Mouse (Mus musculus) heart, embryonic 10.5 days (tissue): Measurements from ENCODE around the gene Rnft2. TPM values are rescaled to one million over a fixed set of nuclear protein-coding genes. Genes with fewer than 3 reads are reported as not detected.

Experiments
- DNase-seq: peaks from one replicate; pipeline ENCODE4 v3.0.0-alpha.2; 2017; ENCODE audit warnings: low spot score
- H3K27ac ChIP-seq: fragments of 300-500 bp; sonication (generic); 2 replicates; pipeline ENCODE4 v1.5.1; 2016; ENCODE audit warnings: mild to moderate bottlenecking
- H3K27me3 ChIP-seq: fragments of 300-500 bp; sonication (generic); 2 replicates; pipeline ENCODE4 v1.6.1; 2016; ENCODE audit warnings: mild to moderate bottlenecking; ENCODE audit not compliant: poor library complexity, insufficient read depth, severe bottlenecking
- H3K36me3 ChIP-seq: fragments of 300-500 bp; sonication (generic); 2 replicates; pipeline ENCODE4 v1.6.1; 2016; ENCODE audit warnings: mild to moderate bottlenecking, moderate library complexity
- H3K4me1 ChIP-seq: fragments of 300-500 bp; sonication (generic); 2 replicates; pipeline ENCODE4 v1.6.1; 2016; ENCODE audit warnings: mild to moderate bottlenecking
- H3K4me3 ChIP-seq: fragments of 300-500 bp; sonication (generic); 2 replicates; pipeline ENCODE4 v1.5.1; 2016; ENCODE audit warnings: mild to moderate bottlenecking, moderate library complexity
- H3K9me3 ChIP-seq: fragments of 300-500 bp; sonication (generic); 2 replicates; pipeline ENCODE4 v1.6.1; 2016; ENCODE audit warnings: mild to moderate bottlenecking, moderate library complexity
- WGBS: fragments of 180-500 bp; shearing (Covaris S2); methylation state at CpG from one replicate; pipeline ENCODE4 v1.1.7; 2016; 5-methylcytosine and 5-hydroxymethylcytosine counted together
- polyA plus RNA-seq: library from polyadenylated mRNA; unstranded; fragments of >200 nt; fragmentation: Nextera tagmentation; extraction: Ambion mirVana; gene quantifications from 2 replicates; pipeline ENCODE4 v1.2.1, GENCODE M21; 2016

Rnft2 gene
- polyA plus RNA-seq, 1 experiment from 2014 or later, result 3.7 TPM

DNA sequence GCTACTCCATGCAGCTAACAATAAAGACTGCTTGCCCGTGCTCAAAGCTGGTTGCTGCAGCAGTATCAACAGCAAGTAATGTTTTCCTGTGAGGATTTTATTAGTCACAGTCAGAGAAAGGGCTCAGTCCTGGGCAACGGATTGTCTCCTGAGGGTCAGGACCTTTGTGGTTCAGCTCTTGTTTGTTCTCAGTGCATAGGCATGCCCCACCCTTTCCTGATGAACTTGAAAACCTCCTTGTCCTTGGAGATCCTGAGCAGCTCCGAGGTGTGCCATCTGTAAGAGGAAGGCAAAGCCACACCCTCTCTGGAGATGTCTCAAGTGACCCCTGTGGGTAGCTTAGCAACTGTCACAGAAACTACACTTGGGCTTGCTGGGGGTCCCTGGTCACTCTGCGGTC is 84.2 kb downstream of the Rnft2 start:
- WGBS, result 47% methylated on average over 4 of the region's 4 CpGs
- Histone ChIP-seq H3K27me3 (peaks cover 55% of the 10 kb centered on the region), H3K9me3 (no peaks in the 10 kb centered on the region), H3K4me1 (peaks cover 6% of the 10 kb centered on the region; the same call in 1 of the 2 replicates), H3K27ac (no peak overlapping the region), H3K36me3 (no peaks in the 10 kb centered on the region), H3K4me3 (no peak overlapping the region)
- DNase-seq, result no peak

- Histone ChIP-seq H3K27me3 (peaks cover 23% of the 10 kb centered on the region), H3K9me3 (no peaks in the 10 kb centered on the region)
- 23% methylated on average over 4 of the region's 4 CpGs for WGBS
Observed at GRCm38 (mm10) chr5:118156976-118157375, 87.9 kb downstream of the Rnft2 start.

DNA sequence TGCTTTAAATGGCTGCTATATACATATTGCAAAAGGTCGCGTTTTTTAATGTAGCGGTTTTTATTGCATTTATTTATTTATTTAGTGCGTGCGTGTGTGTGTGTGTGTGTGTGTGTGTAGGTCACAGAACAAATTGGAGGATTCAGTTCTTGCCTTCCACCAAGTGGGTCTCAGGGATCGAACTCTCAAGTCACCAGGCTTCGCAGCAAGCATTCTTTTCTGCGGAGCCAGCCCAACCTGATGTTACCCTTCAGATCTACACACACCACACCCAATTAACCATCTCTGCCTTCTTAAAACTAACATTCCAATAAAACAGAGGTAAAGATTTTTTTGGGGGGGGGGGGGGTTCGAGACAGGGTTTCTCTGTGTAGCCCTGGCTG is 89.4 kb downstream of the Rnft2 start:
- 22% methylated on average over 9 of the region's 9 CpGs for WGBS
- Histone ChIP-seq H3K4me1 (peaks cover 30% of the 10 kb centered on the region), H3K36me3 (peaks cover 21% of the 10 kb centered on the region), H3K9me3 (no peaks in the 10 kb centered on the region), H3K4me3 (peak overlapping the region; percentile 100), H3K27me3 (peaks cover 8% of the 10 kb centered on the region; the same call in 1 of the 2 replicates), H3K27ac (peak overlapping the region; percentile 95)
- no peak for DNase-seq

More at GRCm38 (mm10) chr5:118156976-118157375, 87.9 kb downstream of the Rnft2 start:
- Histone ChIP-seq H3K27ac (0 out of 2 replicates have a peak overlapping the region, but pooled peaks have one; percentile 24), H3K4me3 (no peak overlapping the region), H3K4me1 (peaks cover 30% of the 10 kb centered on the region), H3K36me3 (peaks cover 15% of the 10 kb centered on the region)
- peak; percentile 82 for DNase-seq

DNA sequence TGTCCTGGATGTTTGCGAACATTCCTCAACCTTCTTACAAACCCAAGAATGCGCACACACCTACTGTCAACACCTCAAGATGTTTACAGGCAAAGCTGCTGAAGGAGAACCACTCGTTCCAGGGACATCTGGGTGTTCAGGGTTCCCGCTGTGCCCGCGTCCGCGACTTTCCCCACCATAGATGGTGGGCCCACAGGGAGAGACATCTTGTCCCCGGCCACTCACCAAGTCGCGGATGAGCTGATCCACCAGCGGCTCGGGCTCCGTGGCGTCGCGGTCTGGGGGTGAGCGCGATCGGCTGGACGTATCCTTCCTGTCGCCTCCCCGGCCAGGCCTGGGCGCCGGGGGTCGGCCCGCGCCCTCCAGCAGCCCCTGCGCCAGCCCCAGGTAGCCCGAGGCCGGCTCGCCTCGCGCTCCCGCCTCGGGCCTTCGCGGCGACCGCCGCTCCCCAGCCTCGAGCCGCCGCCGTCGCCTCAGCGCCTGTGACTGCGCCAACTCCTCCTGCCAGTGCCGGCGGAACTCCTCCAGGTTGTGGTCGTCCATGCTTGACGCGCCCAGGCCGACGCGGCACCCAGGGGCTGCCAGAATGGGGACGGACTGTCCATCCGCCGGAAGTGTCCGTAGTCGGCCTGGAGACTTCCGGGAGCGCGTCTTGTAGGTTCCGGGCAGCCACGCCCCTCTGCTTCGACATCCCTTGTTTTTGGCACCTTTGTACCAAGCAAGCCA is 89.9 kb downstream of the Rnft2 start, which contains the start of gene Fbxw8:
Gene Fbxw8, minus strand, starts transcription at position 626 of the 726 bp plus-strand sequence.
- H3K4me3 ChIP-seq, result peak within 1 kb of the TSS; percentile 100
- H3K4me1 ChIP-seq, result peaks cover 34% of the 10 kb centered on the region
- peak within 1 kb of the TSS; percentile 95 for H3K27ac ChIP-seq
- H3K27me3 ChIP-seq, result peaks cover 4% of the 10 kb centered on the region; the same call in 1 of the 2 replicates
- peak; percentile 93 for DNase-seq
- WGBS, result under 1% methylated on average over 67 of the region's 67 CpGs
- H3K36me3 ChIP-seq, result peaks cover 21% of the 10 kb centered on the region
- H3K9me3 ChIP-seq, result no peaks in the 10 kb centered on the region

- Histone ChIP-seq H3K27me3 (no peaks in the 10 kb centered on the region), H3K9me3 (no peaks in the 10 kb centered on the region), H3K4me1 (peaks cover 70% of the 10 kb centered on the region), H3K27ac (no peak overlapping the region), H3K36me3 (peaks cover 27% of the 10 kb centered on the region), H3K4me3 (no peak overlapping the region)
- 59% methylated on average over 3 of the region's 3 CpGs for WGBS
- peak; percentile 75 for DNase-seq
Observed at GRCm38 (mm10) chr5:118149711-118150110, 95.2 kb downstream of the Rnft2 start.

DNA sequence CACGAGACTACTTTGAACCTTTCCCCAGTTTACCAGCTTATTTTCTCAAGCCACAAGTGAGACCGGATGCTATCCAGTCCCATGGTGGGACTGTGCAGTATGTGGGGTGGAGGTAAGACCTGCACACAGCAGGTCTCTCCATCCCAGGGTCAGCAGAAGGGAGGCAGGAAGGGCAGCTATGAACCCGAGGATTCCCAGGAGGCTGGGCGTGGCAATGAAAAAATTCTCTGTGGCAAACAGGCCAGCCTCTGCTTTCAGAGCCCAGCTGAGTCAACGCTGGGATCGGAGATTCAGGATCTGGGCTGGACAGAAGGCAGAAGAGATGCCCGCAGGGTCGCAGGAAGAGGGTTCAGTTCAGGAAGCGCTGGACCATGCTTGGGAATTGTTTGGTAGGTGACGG is 97.7 kb downstream of the Rnft2 start:
- H3K27me3 ChIP-seq, result no peaks in the 10 kb centered on the region
- no peak for DNase-seq
- 82% methylated on average over 10 of the region's 10 CpGs for WGBS
- peaks cover 57% of the 10 kb centered on the region for H3K4me1 ChIP-seq
- peaks cover 24% of the 10 kb centered on the region for H3K36me3 ChIP-seq
- no peak overlapping the region; the same call in 1 of the 2 replicates for H3K27ac ChIP-seq
- H3K4me3 ChIP-seq, result no peak overlapping the region
- H3K9me3 ChIP-seq, result no peaks in the 10 kb centered on the region

DNA sequence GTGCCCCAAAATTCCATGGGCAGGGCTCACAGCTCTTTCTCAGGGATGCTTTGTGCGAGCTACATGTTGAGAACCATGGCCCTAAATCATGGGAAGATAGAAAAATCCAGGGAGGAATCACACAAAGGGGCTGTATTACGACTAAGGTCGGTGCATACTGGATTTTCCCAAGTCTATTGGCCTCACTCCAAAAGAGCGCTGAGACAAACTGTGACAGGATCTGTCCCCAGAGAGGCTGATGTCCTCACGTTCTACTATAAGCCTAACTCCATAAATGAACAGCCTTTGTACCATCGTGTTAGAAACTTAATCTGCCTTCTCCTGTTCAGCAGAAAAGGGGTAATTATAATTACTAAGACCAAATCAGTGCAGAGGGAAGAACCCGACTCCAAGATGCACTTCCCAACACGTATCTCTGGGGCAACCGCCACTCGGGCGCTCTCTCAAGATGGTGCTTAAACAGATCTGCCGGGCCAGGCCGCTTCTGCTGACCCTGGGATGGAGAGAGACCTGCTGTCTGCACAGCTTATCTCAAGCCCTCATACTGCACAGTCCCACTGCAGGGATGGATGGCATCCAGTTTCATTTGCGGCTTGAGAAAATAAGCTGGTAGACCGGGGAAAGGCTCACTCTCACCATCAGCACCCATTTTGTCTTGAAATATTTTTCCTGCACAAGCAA is 98.8 kb downstream of the Rnft2 start:
- Histone ChIP-seq H3K27me3 (no peaks in the 10 kb centered on the region), H3K9me3 (no peaks in the 10 kb centered on the region), H3K27ac (peak overlapping the region; percentile 24; the same call in 1 of the 2 replicates), H3K4me1 (peaks cover 57% of the 10 kb centered on the region), H3K36me3 (peaks cover 26% of the 10 kb centered on the region), H3K4me3 (no peak overlapping the region)
- 51% methylated on average over 15 of the region's 15 CpGs for WGBS
- DNase-seq, result no peak

DNA sequence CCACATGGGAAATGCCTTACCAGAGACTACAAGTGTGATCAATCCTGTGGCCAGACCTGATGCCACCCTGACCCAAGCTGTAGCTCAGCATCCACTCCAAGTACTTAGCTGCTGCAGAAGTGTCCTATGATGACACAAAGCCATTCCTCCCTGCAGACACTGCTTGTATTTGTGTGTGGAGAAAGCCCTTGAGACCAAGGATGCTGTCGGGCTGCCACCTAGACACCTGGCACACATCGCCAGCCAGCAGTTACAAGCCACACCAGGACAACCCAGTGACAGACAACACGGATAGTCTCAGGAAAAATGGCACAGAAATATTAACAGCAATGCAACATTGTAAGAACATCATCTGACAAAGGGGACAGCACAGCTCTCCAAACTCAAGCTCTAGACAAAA is 99.5 kb downstream of the Rnft2 start:
- Histone ChIP-seq H3K27me3 (no peaks in the 10 kb centered on the region), H3K4me3 (no peak overlapping the region), H3K9me3 (no peaks in the 10 kb centered on the region), H3K4me1 (peaks cover 61% of the 10 kb centered on the region), H3K36me3 (peaks cover 31% of the 10 kb centered on the region), H3K27ac (peak overlapping the region; percentile 24; the same call in 1 of the 2 replicates)
- no peak for DNase-seq
- WGBS, result 91% methylated on average over 3 of the region's 3 CpGs

DNA sequence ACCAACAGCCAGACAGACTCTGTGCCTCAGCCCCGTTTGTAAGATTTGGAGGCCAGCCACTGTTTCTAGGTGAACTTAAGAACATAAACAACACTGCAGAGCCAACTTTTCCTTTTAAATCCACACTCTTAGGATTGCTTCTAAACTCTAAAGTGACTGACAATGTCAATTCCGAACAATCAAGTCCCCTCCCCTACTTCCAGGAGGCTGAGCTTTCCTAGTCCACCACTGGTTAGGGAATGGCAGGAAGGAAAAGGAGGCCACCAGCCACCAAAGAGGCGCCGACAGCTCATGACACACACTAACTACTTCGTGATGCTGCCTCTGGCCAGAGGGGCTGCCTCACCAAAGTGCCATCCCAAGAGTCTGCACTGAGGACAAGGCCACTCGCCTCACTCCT is 100.1 kb downstream of the Rnft2 start:
- Histone ChIP-seq H3K4me1 (peaks cover 57% of the 10 kb centered on the region), H3K36me3 (peaks cover 37% of the 10 kb centered on the region), H3K27me3 (no peaks in the 10 kb centered on the region), H3K4me3 (no peak overlapping the region), H3K27ac (no peak overlapping the region), H3K9me3 (no peaks in the 10 kb centered on the region)
- peak; percentile 57 for DNase-seq
- 52% methylated on average over 6 of the region's 6 CpGs for WGBS

DNA sequence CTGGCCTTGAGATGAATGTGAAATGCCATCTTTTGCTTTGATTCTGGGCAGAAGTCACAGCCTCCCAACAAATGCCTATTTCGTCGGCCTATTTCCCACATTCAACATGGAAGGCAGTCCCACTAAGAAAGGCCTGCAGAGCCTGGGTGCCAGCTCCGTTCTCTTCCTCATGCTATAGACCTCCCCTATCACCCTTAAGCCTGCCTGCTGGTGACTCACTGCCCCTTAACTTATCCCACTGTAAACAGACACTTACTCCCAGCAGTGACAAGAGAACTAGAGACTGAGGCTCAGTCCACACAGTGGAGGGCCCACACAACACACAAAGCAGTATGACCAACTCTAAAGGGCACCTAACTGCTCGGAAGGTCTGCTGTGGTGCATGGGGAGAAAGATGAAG is 100.6 kb downstream of the Rnft2 start:
- Histone ChIP-seq H3K27ac (no peak overlapping the region), H3K36me3 (peaks cover 41% of the 10 kb centered on the region), H3K9me3 (no peaks in the 10 kb centered on the region), H3K4me1 (peaks cover 55% of the 10 kb centered on the region), H3K4me3 (no peak overlapping the region), H3K27me3 (no peaks in the 10 kb centered on the region)
- WGBS, result 75% methylated on average over 4 of the region's 4 CpGs
- peak; percentile 71 for DNase-seq

GRCm38 (mm10) chr5:118143211-118144026 is 101.5 kb downstream of the Rnft2 start:
- DNase-seq, result no peak
- no peak overlapping the region for H3K4me3 ChIP-seq
- peaks cover 49% of the 10 kb centered on the region for H3K36me3 ChIP-seq
- H3K27me3 ChIP-seq, result no peaks in the 10 kb centered on the region
- no peaks in the 10 kb centered on the region for H3K9me3 ChIP-seq
- 82% methylated on average over 12 of the region's 12 CpGs for WGBS
- peaks cover 50% of the 10 kb centered on the region for H3K4me1 ChIP-seq
- H3K27ac ChIP-seq, result no peak overlapping the region

DNA sequence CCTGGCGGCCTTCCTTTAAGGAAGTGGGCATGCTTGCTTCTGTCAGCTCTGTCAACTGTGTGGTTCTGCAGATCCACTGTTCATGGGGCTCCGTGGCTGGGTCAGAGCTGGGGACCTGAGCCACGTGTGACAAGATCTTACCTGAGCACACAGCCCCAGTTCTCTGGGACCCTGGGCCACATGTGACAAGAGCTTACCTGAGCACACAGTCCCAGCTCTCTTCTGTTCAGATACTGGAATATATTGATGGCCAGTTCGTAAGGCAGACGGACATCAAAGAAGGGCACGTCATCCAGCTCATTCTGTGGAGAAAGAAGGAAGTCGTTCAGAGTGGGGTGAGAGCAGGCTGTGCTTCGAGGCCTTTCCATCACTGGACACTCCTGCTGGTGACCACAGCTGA is 102.4 kb downstream of the Rnft2 start:
- Histone ChIP-seq H3K9me3 (no peaks in the 10 kb centered on the region), H3K4me3 (no peak overlapping the region), H3K36me3 (peaks cover 57% of the 10 kb centered on the region), H3K27me3 (no peaks in the 10 kb centered on the region), H3K4me1 (peaks cover 43% of the 10 kb centered on the region), H3K27ac (no peak overlapping the region)
- DNase-seq, result no peak
- 92% methylated on average over 8 of the region's 8 CpGs for WGBS
